Mouse (Mus musculus): ENCODE measurements around the gene Scn2a.

- TF ChIP-seq CTCF (IDR thresholded peaks at IDR 0.05; ENCODE audit: borderline replicate concordance, extremely low read depth, insufficient read depth, insufficient read length) = no peak
- no peak for TF ChIP-seq POLR2A (IDR thresholded peaks at IDR 0.05; ENCODE audit: borderline replicate concordance, extremely low read depth, insufficient read depth, insufficient read length, poor library complexity, severe bottlenecking)
Observed at GRCm38 (mm10) chr2:65587679-65588078, 32.9 kb upstream of the Scn2a start.

Measured in brain, embryonic 14.5 days (tissue).